Mouse (Mus musculus) G1E (cell line): ENCODE measurements around the gene Rreb1. TPM values are rescaled to one million over a fixed set of nuclear protein-coding genes. Genes with fewer than 3 reads are reported as not detected.

Experiments used
- ATAC-seq: 2 replicates; pipeline ENCODE4 v1.8.0; 2016; ENCODE audit warnings: mild to moderate bottlenecking; ENCODE audit not compliant: insufficient number of reproducible peaks, poor library complexity, low FRiP score, severe bottlenecking; ENCODE audit errors: extremely low read depth
- DNase-seq: peaks from one replicate; pipeline ENCODE4 v3.0.0; 2012; ENCODE audit warnings: low spot score
- H3K27me3 ChIP-seq: 2 replicates; pipeline ENCODE4 v1.6.1; 2012; ENCODE audit warnings: mild to moderate bottlenecking, low read length, inconsistent platforms; ENCODE audit not compliant: insufficient read depth
- H3K36me3 ChIP-seq: replicated peaks from 2 replicates; pipeline ENCODE3; 2012; ENCODE audit warnings: mild to moderate bottlenecking, inconsistent platforms
- H3K4me1 ChIP-seq: 2 replicates; pipeline ENCODE4 v1.6.1; 2012; ENCODE audit warnings: low read depth, low read length, inconsistent platforms, mixed read lengths; ENCODE audit not compliant: insufficient read depth
- H3K4me3 ChIP-seq: 2 replicates; pipeline ENCODE4 v1.5.1; 2012; ENCODE audit warnings: low read depth, mild to moderate bottlenecking, inconsistent platforms, low read length, moderate library complexity, mixed read lengths
- H3K9me3 ChIP-seq: replicated peaks from 2 replicates; pipeline ENCODE4 v1.6.1; 2012; ENCODE audit warnings: inconsistent platforms
- CTCF ChIP-seq: IDR thresholded peaks from 2 replicates; pipeline ENCODE4 v1.5.1; 2012; ENCODE audit warnings: low read depth, low read length, inconsistent platforms, mixed read lengths
- GATA1 ChIP-seq: IDR thresholded peaks from 2 replicates; pipeline ENCODE4 v1.6.1; 2012; ENCODE audit warnings: borderline replicate concordance, low read length, inconsistent platforms, mixed read lengths
- GATA2 ChIP-seq: IDR thresholded peaks from 2 replicates; pipeline ENCODE4 v1.6.1; 2012; ENCODE audit warnings: low read depth, low read length, inconsistent platforms, borderline replicate concordance
- POLR2AphosphoS5 ChIP-seq: IDR thresholded peaks from 2 replicates; pipeline ENCODE4 v1.6.1; 2012; ENCODE audit warnings: low read depth, low read length, inconsistent platforms; ENCODE audit not compliant: insufficient replicate concordance
- TAL1 ChIP-seq: conservative IDR thresholded peaks from 2 replicates; pipeline ENCODE4 v1.6.1; 2012; ENCODE audit warnings: low read depth, low read length, inconsistent platforms, mixed read lengths
- polyA plus RNA-seq: library from polyadenylated mRNA; stranded (reverse); fragments of >175 nt; gene quantifications from 2 replicates; pipeline ENCODE4 v1.2.3, GENCODE M21; 2012
- total RNA-seq, 2 experiments: library from RNA; stranded (forward) in 1 of 2; stranded (reverse) in 1 of 2; fragments of 200-1000 nt in 1 of 2; fragments of >200 nt in 1 of 2; fragmentation: Nextera tagmentation in 1 of 2; gene quantifications; 2 replicates each; pipeline ENCODE4 v1.2.3; 2014 to 2017

Rreb1 gene
- total and polyA plus RNA-seq, 3 experiments, result 16.8 to 122 (median 87.2) TPM

- Histone ChIP-seq H3K4me1 (peaks cover 57% of the 10 kb centered on the region), H3K36me3 (peaks cover 84% of the 10 kb centered on the region)
- ATAC-seq, result no peak
These were observed 59.2 kb downstream of the Rreb1 start for GRCm38 (mm10) chr13:37837372-37837771.

GRCm38 (mm10) chr13:37838260-37839183 is 60.3 kb downstream of the Rreb1 start:
- H3K9me3 ChIP-seq, result no peaks in the 10 kb centered on the region
- H3K4me3 ChIP-seq, result no peak overlapping the region
- no peak for ATAC-seq
- TF ChIP-seq GATA2 (no peak), TAL1 (no peak), GATA1 (no peak)
- H3K27me3 ChIP-seq, result no peaks in the 10 kb centered on the region
- H3K36me3 ChIP-seq, result peaks cover 84% of the 10 kb centered on the region
- peaks cover 54% of the 10 kb centered on the region for H3K4me1 ChIP-seq
- DNase-seq, result no peak

More at GRCm38 (mm10) chr13:37837372-37837771, 59.2 kb downstream of the Rreb1 start:
- no peaks in the 10 kb centered on the region for H3K27me3 ChIP-seq
- H3K9me3 ChIP-seq, result no peaks in the 10 kb centered on the region
- DNase-seq, result no peak
- TF ChIP-seq GATA2 (no peak), GATA1 (no peak), TAL1 (no peak), CTCF (no peak), POLR2AphosphoS5 (no peak)
- no peak overlapping the region for H3K4me3 ChIP-seq

- ATAC-seq, result no peak
- TF ChIP-seq TAL1, result no peak
- no peak for TF ChIP-seq GATA1
- no peak for TF ChIP-seq GATA2
- no peak for TF ChIP-seq CTCF
- no peak for TF ChIP-seq POLR2AphosphoS5
- Histone ChIP-seq H3K4me3 (no peak overlapping the region; the same call in 1 of the 2 replicates), H3K4me1 (peaks cover 83% of the 10 kb centered on the region), H3K27me3 (no peaks in the 10 kb centered on the region), H3K36me3 (peaks cover 78% of the 10 kb centered on the region), H3K9me3 (no peaks in the 10 kb centered on the region)
- no peak for DNase-seq
These were observed 65.0 kb downstream of the Rreb1 start for GRCm38 (mm10) chr13:37843241-37843640.

DNA sequence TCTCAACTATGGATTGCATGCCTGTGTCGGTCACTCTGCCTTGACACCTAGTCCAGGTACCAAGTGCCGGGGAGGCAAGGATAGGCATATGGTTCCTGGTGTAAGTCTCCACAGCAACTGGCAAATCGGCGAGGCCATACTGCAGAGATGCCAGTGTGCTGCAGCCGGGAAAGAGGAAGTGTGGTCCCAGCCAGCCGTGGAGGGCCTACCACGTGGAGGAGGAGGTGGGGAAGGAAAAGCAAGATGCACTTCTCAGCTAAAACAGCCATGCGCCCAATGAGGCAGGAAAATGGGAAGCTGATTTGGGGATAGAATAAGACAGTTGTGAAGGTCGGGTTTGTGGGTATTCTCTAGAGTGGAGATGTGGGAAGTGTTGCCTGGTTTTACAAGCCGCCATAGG is 65.6 kb downstream of the Rreb1 start:
- no peak for DNase-seq
- Histone ChIP-seq H3K9me3 (no peaks in the 10 kb centered on the region), H3K4me3 (peak overlapping the region; percentile 44; the same call in 1 of the 2 replicates), H3K27me3 (no peaks in the 10 kb centered on the region), H3K36me3 (peaks cover 75% of the 10 kb centered on the region), H3K4me1 (peaks cover 79% of the 10 kb centered on the region)
- ATAC-seq, result peak; percentile 66
- TF ChIP-seq GATA2, result no peak
- TF ChIP-seq GATA1, result no peak
- TF ChIP-seq CTCF, result no peak
- no peak for TF ChIP-seq TAL1
- no peak for TF ChIP-seq POLR2AphosphoS5

- no peaks in the 10 kb centered on the region for H3K9me3 ChIP-seq
- ATAC-seq (no peak), DNase-seq (no peak)
- H3K27me3 ChIP-seq, result no peaks in the 10 kb centered on the region
- peaks cover 73% of the 10 kb centered on the region for H3K36me3 ChIP-seq
- no peak overlapping the region; the same call in 1 of the 2 replicates for H3K4me3 ChIP-seq
- TF ChIP-seq POLR2AphosphoS5 (no peak), GATA1 (no peak), TAL1 (no peak), GATA2 (no peak), CTCF (no peak)
- peaks cover 74% of the 10 kb centered on the region for H3K4me1 ChIP-seq
These were observed 67.0 kb downstream of the Rreb1 start for GRCm38 (mm10) chr13:37845156-37845555.

DNA sequence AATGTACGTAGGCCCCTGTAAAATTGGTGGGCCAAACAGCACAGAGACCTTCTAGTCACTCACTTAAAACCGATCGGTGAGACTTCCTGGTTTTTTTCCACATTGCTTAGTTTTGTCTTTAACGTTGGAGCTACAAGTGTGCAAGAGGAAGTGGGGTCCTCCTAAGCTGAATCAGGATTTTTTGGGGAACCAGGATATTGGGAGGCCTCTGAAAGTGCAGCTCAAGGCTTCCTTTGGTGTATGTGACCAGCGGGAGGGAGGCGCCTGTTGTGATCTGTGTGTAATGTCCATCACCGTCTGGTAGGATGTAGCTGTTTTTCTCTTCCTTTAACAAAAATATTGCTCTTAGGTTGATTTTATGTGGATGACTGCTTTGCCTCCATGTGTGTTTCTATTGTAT is 67.4 kb downstream of the Rreb1 start:
- no peaks in the 10 kb centered on the region for H3K27me3 ChIP-seq
- H3K4me3 ChIP-seq, result no peak overlapping the region; the same call in 1 of the 2 replicates
- H3K4me1 ChIP-seq, result peaks cover 78% of the 10 kb centered on the region
- DNase-seq (no peak), ATAC-seq (no peak)
- peaks cover 73% of the 10 kb centered on the region for H3K36me3 ChIP-seq
- no peaks in the 10 kb centered on the region for H3K9me3 ChIP-seq
- TF ChIP-seq POLR2AphosphoS5 (no peak), CTCF (no peak)
